Mouse (Mus musculus) stomach, postnatal 0 days (tissue): ENCODE measurements around the gene Tpmt.

ENCODE experiments used
- CTCF ChIP-seq: IDR thresholded peaks from 2 replicates; pipeline ENCODE4 v1.5.1; 2016; ENCODE audit warnings: antibody characterized with exemption, low read depth, mild to moderate bottlenecking, moderate library complexity
- EP300 ChIP-seq: optimal IDR thresholded peaks from 2 replicates; pipeline ENCODE3; 2016; ENCODE audit warnings: antibody characterized with exemption

DNA sequence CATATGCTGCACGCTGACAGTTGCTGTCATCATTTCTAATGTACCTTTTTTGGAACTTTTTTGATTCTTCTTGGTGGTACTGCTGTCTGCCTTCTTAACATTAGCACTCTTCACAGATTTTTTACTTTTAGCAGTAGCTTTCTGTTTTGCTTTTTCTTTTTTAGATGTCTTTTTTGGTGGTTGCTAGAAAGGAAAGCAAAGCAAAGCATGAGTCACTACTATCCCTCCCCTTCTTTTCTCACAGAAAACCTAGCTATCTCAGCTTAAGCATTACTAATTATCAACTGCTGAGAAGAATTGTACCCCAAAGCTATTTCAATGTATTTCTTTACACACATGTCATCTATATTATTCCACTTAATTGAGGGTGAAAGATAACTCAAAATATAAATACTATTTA lies 43.9 kb upstream of the Tpmt start:
- TF ChIP-seq CTCF (no peak), EP300 (no peak)
